Mouse (Mus musculus) neural tube, embryonic 13.5 days (tissue): Measurements from ENCODE around the gene Brd3os. TPM values are rescaled to one million over a fixed set of nuclear protein-coding genes. Genes with fewer than 3 reads are reported as not detected.

Experiments used
- ATAC-seq: fragments of 200-750 bp; cut with Nextera tagmentation; 2 replicates; pipeline ENCODE4 v1.8.0; 2017; ENCODE audit warnings: low read depth, mild to moderate bottlenecking, moderate TSS enrichment, moderate library complexity
- H3K27ac ChIP-seq: fragments of 300-500 bp; sonication (generic); replicated peaks from 2 replicates; pipeline ENCODE4 v1.5.1; 2015; ENCODE audit warnings: moderate library complexity, mild to moderate bottlenecking, inconsistent platforms
- H3K27me3 ChIP-seq: fragments of 300-500 bp; sonication (generic); 2 replicates; pipeline ENCODE4 v1.6.1; 2015; ENCODE audit warnings: mild to moderate bottlenecking, inconsistent platforms
- H3K36me3 ChIP-seq: fragments of 300-500 bp; sonication (generic); 2 replicates; pipeline ENCODE4 v1.6.1; 2015; ENCODE audit warnings: mild to moderate bottlenecking, inconsistent platforms
- H3K4me1 ChIP-seq: fragments of 300-500 bp; sonication (generic); replicated peaks from 2 replicates; pipeline ENCODE4 v1.6.1; 2015; ENCODE audit warnings: inconsistent platforms
- H3K4me2 ChIP-seq: fragments of 300-500 bp; sonication (generic); 2 replicates; pipeline ENCODE4 v1.6.1; 2015; ENCODE audit warnings: inconsistent platforms, mild to moderate bottlenecking, moderate library complexity
- H3K4me3 ChIP-seq: fragments of 300-500 bp; sonication (generic); 2 replicates; pipeline ENCODE4 v1.5.1; 2015; ENCODE audit warnings: mild to moderate bottlenecking, inconsistent platforms
- H3K9ac ChIP-seq: fragments of 300-500 bp; sonication (generic); 2 replicates; pipeline ENCODE4 v1.6.1; 2015; ENCODE audit warnings: moderate library complexity, mild to moderate bottlenecking, inconsistent platforms
- H3K9me3 ChIP-seq: fragments of 300-500 bp; sonication (generic); 2 replicates; pipeline ENCODE4 v1.6.1; 2016; ENCODE audit warnings: inconsistent platforms
- WGBS: fragments of 180-500 bp; shearing (Covaris S2); methylation state at CpG from one replicate; pipeline ENCODE4 v1.1.7; 2015; 5-methylcytosine and 5-hydroxymethylcytosine counted together
- polyA plus RNA-seq: library from polyadenylated mRNA; unstranded; fragments of >200 nt; fragmentation: Nextera tagmentation; extraction: Ambion mirVana; gene quantifications from 2 replicates; pipeline ENCODE4 v1.2.1, GENCODE M21; 2015

Brd3os gene
- polyA plus RNA-seq, 1 experiment from 2014 or later, result 30.5 TPM

DNA sequence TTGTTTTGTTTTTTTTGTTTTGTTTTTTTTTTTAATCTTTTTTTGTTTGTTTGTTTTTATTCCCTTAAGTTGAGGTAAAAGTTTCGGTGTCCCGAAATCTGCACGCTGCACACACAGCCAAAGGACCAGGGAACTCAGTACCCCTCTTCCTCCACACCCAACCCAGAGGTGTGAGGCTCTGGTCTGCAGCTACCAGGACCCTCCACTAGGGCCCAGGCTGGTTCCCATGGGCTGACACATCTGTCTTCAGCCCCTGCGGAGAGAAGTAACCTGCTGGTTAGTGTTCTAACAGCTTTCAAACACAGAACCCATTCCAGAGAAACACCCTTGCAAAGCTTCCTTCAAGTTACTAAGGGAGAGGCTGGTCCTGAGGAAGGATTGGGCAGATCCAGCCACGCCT lies 5.7 kb downstream of the Brd3os start:
- H3K9ac ChIP-seq, result no peak overlapping the region
- no peak overlapping the region for H3K4me3 ChIP-seq
- no peak overlapping the region for H3K27ac ChIP-seq
- H3K9me3 ChIP-seq, result no peaks in the 10 kb centered on the region
- no peak for ATAC-seq
- peaks cover 85% of the 10 kb centered on the region for H3K36me3 ChIP-seq
- H3K27me3 ChIP-seq, result no peaks in the 10 kb centered on the region
- H3K4me2 ChIP-seq, result no peak overlapping the region
- 90% methylated on average over 5 of the region's 5 CpGs for WGBS
- H3K4me1 ChIP-seq, result peaks cover 16% of the 10 kb centered on the region

DNA sequence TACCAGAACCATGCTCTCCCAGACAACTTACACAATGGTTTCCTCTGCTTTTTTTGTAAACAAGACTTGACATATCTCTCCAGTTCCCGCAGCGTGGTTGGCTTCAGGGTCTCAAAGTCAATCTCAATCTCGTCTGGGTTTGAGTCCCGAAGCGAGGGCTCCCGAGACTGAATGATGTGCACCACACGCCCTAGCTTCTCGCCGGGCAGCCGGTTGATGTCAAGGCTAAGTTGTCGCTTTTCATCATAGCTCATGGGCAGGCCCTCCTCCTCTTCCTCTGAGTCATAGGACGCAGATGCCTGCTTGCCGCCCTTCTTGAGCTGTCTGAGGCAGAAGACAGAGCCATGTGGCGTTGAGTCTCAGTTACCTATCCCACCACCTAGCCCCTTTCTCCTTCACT lies 8.1 kb downstream of the Brd3os start:
- 93% methylated on average over 14 of the region's 14 CpGs for WGBS
- no peak for ATAC-seq
- H3K27ac ChIP-seq, result no peak overlapping the region
- H3K4me2 ChIP-seq, result no peak overlapping the region
- H3K4me3 ChIP-seq, result no peak overlapping the region
- H3K4me1 ChIP-seq, result no peaks in the 10 kb centered on the region
- no peak overlapping the region for H3K9ac ChIP-seq
- H3K27me3 ChIP-seq, result no peaks in the 10 kb centered on the region
- no peaks in the 10 kb centered on the region for H3K9me3 ChIP-seq
- H3K36me3 ChIP-seq, result peaks cover 100% of the 10 kb centered on the region

DNA sequence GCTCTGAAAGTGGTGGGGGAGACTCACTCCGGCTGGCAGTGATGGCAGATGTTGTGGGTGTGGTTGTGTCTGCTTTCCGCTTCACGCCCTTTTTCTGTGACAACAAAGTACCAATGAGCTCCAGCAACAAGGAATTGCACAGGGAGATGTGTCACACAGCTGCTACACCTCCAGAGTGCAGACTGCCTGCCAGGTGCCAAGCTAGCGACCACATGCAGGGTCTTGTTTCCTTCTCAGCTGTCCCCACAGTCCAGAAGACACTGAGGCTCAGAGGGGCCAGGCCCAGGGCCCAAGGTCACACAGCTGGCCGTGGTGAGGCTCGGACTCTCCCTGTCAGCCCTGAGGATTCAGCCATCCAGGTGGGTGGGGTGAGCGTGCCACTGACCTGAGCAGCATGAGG lies 17.6 kb downstream of the Brd3os start:
- H3K9me3 ChIP-seq, result no peaks in the 10 kb centered on the region
- no peak overlapping the region for H3K9ac ChIP-seq
- no peak overlapping the region for H3K27ac ChIP-seq
- 85% methylated on average over 7 of the region's 7 CpGs for WGBS
- ATAC-seq, result no peak
- no peak overlapping the region for H3K4me3 ChIP-seq
- H3K4me2 ChIP-seq, result no peak overlapping the region
- H3K36me3 ChIP-seq, result peaks cover 93% of the 10 kb centered on the region
- H3K27me3 ChIP-seq, result no peaks in the 10 kb centered on the region
- no peaks in the 10 kb centered on the region for H3K4me1 ChIP-seq

GRCm38 (mm10) chr2:27460163-27460562 lies 18.0 kb downstream of the Brd3os start:
- H3K36me3 ChIP-seq, result peaks cover 89% of the 10 kb centered on the region
- no peaks in the 10 kb centered on the region for H3K9me3 ChIP-seq
- no peak overlapping the region for H3K27ac ChIP-seq
- WGBS, result 88% methylated on average over 5 of the region's 5 CpGs
- no peak overlapping the region for H3K9ac ChIP-seq
- no peak for ATAC-seq
- no peak overlapping the region for H3K4me2 ChIP-seq
- H3K27me3 ChIP-seq, result no peaks in the 10 kb centered on the region
- H3K4me1 ChIP-seq, result no peaks in the 10 kb centered on the region
- no peak overlapping the region for H3K4me3 ChIP-seq

- Histone ChIP-seq H3K27ac (no peak overlapping the region), H3K9me3 (no peaks in the 10 kb centered on the region), H3K4me1 (no peaks in the 10 kb centered on the region), H3K36me3 (peaks cover 85% of the 10 kb centered on the region), H3K9ac (no peak overlapping the region), H3K4me3 (no peak overlapping the region), H3K4me2 (no peak overlapping the region), H3K27me3 (no peaks in the 10 kb centered on the region)
- ATAC-seq, result no peak
- whole genome bisulfite sequencing, result 68% methylated on average over 9 of the region's 9 CpGs
Measured at GRCm38 (mm10) chr2:27460651-27461050, 18.5 kb downstream of the Brd3os start.

DNA sequence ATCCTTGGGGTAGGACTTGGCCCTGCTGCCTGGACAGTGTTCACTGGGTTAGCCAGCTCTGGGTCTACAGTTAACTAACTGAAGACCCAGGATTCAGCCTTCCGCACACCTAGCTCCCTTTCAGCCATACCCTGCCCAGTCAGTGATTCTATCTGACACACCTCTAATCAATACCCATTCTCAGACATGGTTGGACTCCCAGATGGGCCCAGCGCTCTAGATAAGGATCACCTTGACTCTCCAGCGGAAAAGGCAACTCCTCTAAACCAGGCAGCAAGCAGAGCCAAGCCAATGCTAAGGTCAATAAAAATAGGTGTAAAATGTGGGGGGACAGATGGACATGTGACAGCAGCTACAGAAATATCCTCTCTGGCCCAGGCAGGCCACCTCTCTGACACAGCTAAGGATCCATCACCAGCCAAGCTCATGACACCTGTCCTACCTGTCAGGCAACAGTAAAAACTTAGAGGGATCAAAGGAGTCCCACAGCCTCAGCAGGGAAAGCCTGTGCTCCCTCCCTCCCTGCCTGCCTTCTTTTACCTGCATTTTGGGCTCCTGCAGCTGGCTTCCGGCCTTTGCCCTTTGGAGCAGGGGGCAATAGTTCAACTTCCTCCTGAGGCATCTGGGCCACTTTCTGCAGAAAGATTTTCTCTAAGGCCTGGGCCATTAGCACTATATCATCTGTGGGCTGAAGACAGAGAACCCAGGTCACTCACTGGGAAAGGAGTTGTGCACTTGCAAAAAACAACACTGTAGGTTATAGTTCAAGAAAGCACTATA lies 19.9 kb downstream of the Brd3os start:
- Histone ChIP-seq H3K4me3 (no peak overlapping the region), H3K4me1 (peaks cover 7% of the 10 kb centered on the region), H3K27ac (no peak overlapping the region), H3K9me3 (no peaks in the 10 kb centered on the region), H3K36me3 (peaks cover 79% of the 10 kb centered on the region), H3K27me3 (no peaks in the 10 kb centered on the region), H3K9ac (no peak overlapping the region), H3K4me2 (no peak overlapping the region)
- ATAC-seq, result no peak
- 89% methylated on average over 4 of the region's 4 CpGs for WGBS

- no peak for ATAC-seq
- peaks cover 71% of the 10 kb centered on the region for H3K36me3 ChIP-seq
- no peaks in the 10 kb centered on the region for H3K27me3 ChIP-seq
- no peak overlapping the region for H3K4me3 ChIP-seq
- peaks cover 15% of the 10 kb centered on the region for H3K4me1 ChIP-seq
- H3K4me2 ChIP-seq, result no peak overlapping the region
- WGBS, result 95% methylated on average over 4 of the region's 4 CpGs
- H3K9me3 ChIP-seq, result no peaks in the 10 kb centered on the region
- no peak overlapping the region for H3K27ac ChIP-seq
- no peak overlapping the region for H3K9ac ChIP-seq
Measured at GRCm38 (mm10) chr2:27462901-27463300, 20.8 kb downstream of the Brd3os start.

DNA sequence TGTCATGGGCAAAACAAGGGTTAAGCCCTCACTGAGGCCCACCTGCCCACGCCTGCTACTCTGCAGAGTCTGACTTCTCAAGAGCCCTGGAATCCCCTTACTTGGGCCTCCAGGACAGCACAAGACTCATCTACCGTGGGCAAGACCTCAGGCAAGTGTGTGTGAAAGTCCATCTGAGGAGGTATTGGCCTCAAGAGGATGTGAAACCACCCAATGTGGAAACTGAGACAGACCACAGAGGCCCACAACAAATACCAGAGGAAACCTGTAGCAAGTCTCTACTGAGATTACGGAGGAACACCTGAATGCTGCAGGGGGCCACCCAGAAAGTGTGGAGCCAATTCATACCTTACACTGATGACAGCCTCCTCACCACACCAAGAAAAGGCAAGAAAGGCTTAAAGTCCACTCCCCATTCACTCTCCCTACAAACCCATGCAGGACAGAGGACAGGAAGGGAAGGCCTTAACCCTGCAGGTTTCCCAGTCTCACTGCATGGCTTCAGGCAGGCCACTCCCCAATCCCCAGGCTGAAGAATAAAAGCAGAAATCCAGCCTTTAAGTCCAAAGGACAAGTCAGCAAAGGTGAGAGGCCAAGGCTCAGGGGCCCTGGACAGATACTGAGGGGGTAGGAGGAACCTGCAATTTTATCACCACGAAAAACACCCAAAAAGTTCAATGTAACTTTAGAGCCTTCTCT lies 27.3 kb downstream of the Brd3os start:
- Histone ChIP-seq H3K4me3 (no peak overlapping the region), H3K9me3 (no peaks in the 10 kb centered on the region), H3K4me2 (no peak overlapping the region), H3K9ac (no peak overlapping the region), H3K27me3 (no peaks in the 10 kb centered on the region), H3K27ac (no peak overlapping the region), H3K4me1 (peaks cover 76% of the 10 kb centered on the region), H3K36me3 (peaks cover 13% of the 10 kb centered on the region)
- WGBS, result 84% methylated on average over 4 of the region's 4 CpGs
- no peak for ATAC-seq

DNA sequence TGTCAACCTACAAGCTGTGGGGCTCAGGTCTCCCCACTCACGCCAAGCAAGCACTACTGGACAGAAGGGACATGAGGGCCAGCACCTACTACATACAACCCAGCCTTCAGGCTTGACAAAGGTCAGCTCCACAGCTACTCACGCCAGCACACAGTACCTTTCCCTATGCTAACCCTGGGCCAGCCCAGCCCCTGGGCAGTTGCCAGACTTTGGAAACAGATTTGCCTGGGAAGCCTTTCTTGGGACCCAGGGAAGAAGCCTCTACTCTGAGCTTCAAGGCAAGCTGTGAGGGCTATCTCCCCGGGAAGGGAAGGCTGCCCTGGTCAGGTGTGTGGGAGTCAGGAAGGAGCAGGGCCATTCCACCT lies 27.8 kb downstream of the Brd3os start:
- Histone ChIP-seq H3K9me3 (no peaks in the 10 kb centered on the region), H3K4me1 (peaks cover 78% of the 10 kb centered on the region), H3K9ac (no peak overlapping the region), H3K27me3 (no peaks in the 10 kb centered on the region), H3K36me3 (peaks cover 13% of the 10 kb centered on the region), H3K4me2 (no peak overlapping the region), H3K4me3 (no peak overlapping the region), H3K27ac (no peak overlapping the region)
- 74% methylated on average over 3 of the region's 3 CpGs for WGBS
- ATAC-seq, result no peak

GRCm38 (mm10) chr2:27470535-27470934 lies 28.4 kb downstream of the Brd3os start:
- no peak overlapping the region for H3K4me3 ChIP-seq
- no peak for ATAC-seq
- peaks cover 13% of the 10 kb centered on the region for H3K36me3 ChIP-seq
- H3K4me2 ChIP-seq, result no peak overlapping the region
- no peaks in the 10 kb centered on the region for H3K9me3 ChIP-seq
- peaks cover 78% of the 10 kb centered on the region for H3K4me1 ChIP-seq
- H3K9ac ChIP-seq, result no peak overlapping the region
- WGBS, result 94% methylated on average over 2 of the region's 2 CpGs
- H3K27me3 ChIP-seq, result no peaks in the 10 kb centered on the region
- H3K27ac ChIP-seq, result no peak overlapping the region

GRCm38 (mm10) chr2:27471170-27471584 lies 29.1 kb downstream of the Brd3os start:
- H3K4me2 ChIP-seq, result no peak overlapping the region
- H3K9ac ChIP-seq, result peak overlapping the region; percentile 6; the same call in 1 of the 2 replicates
- H3K4me3 ChIP-seq, result no peak overlapping the region
- H3K4me1 ChIP-seq, result peaks cover 79% of the 10 kb centered on the region
- no peaks in the 10 kb centered on the region for H3K27me3 ChIP-seq
- peaks cover 7% of the 10 kb centered on the region; the same call in 1 of the 2 replicates for H3K36me3 ChIP-seq
- H3K27ac ChIP-seq, result no peak overlapping the region
- no peaks in the 10 kb centered on the region for H3K9me3 ChIP-seq
- no peak for ATAC-seq

DNA sequence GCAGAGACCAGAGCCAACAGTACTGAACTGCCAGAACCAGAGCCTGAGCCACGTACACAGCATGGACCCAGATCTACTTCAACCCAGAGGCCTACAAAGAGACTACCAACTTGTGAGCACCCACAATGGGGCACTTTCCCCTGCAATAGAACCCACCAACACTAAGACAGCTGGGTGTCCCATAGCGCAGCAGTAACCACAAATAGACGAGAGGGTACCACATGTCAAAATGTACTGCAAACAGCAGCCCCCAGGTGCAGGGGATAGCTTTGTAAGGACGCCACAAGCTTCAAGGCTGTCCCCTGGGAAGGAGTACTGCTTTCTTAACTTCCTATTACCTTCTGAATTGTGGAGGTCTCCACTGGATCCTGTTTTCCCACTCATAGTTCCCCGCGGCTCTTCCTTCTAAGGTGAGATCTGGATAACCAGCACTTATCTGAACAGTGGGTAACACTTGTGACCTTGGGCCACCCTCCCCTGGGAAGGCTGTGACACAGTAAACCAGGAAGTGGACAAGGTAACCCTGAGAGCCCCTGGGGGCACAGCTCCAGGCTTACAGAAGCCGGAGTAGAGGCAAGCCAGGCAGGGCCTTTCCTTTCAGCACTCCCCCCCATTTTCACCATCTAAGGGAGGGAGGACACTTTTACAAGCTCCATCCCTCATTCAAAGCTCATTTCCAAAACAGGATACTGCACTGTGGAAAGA lies 31.1 kb downstream of the Brd3os start:
- no peaks in the 10 kb centered on the region for H3K27me3 ChIP-seq
- peak overlapping the region; percentile 96 for H3K4me2 ChIP-seq
- 0 out of 2 replicates have a peak, but pooled peaks cover 4% of the 10 kb centered on the region for H3K36me3 ChIP-seq
- H3K4me3 ChIP-seq, result peak overlapping the region; percentile 99
- no peak overlapping the region for H3K27ac ChIP-seq
- peak overlapping the region; percentile 98 for H3K9ac ChIP-seq
- WGBS, result 70% methylated on average over 7 of the region's 7 CpGs
- peaks cover 67% of the 10 kb centered on the region for H3K4me1 ChIP-seq
- no peaks in the 10 kb centered on the region for H3K9me3 ChIP-seq
- ATAC-seq, result no peak
